Mouse (Mus musculus) neural tube, embryonic 11.5 days (tissue): ENCODE results near the gene Igsf10. TPM values are rescaled to one million over a fixed set of nuclear protein-coding genes. Genes with fewer than 3 reads are reported as not detected.
"Not testable (repeated sequence)": the region's sequence is repeated elsewhere in the genome, so short reads cannot be mapped to it uniquely, and the experiment has no call there.

Source experiments
- ATAC-seq: fragments of 200-750 bp; cut with Nextera tagmentation; 2 replicates; pipeline ENCODE4 v1.8.0; 2017; ENCODE audit warnings: moderate number of reproducible peaks, mild to moderate bottlenecking, moderate TSS enrichment, moderate library complexity; ENCODE audit not compliant: insufficient read depth, low FRiP score, low TSS enrichment
- DNase-seq: peaks from one replicate; pipeline ENCODE4 v3.0.0-alpha.2; 2015; ENCODE audit warnings: low spot score
- H3K27ac ChIP-seq: fragments of 300-500 bp; sonication (generic); 2 replicates; pipeline ENCODE4 v1.5.1; 2014; ENCODE audit warnings: low read depth, mild to moderate bottlenecking, low read length
- H3K27me3 ChIP-seq: fragments of 300-500 bp; sonication (generic); 2 replicates; pipeline ENCODE4 v1.6.1; 2014; ENCODE audit warnings: mild to moderate bottlenecking, low read length, mixed read lengths; ENCODE audit not compliant: control insufficient read depth, insufficient read depth
- H3K36me3 ChIP-seq: fragments of 300-500 bp; sonication (generic); 2 replicates; pipeline ENCODE4 v1.6.1; 2014; ENCODE audit warnings: mild to moderate bottlenecking, low read length, moderate library complexity, mixed read lengths; ENCODE audit not compliant: control insufficient read depth, insufficient read depth
- H3K4me1 ChIP-seq: fragments of 300-500 bp; sonication (generic); 2 replicates; pipeline ENCODE4 v1.6.1; 2014; ENCODE audit warnings: low read length, mixed read lengths; ENCODE audit not compliant: control insufficient read depth, insufficient read depth
- H3K4me2 ChIP-seq: fragments of 300-500 bp; sonication (generic); 2 replicates; pipeline ENCODE4 v1.6.1; 2014; ENCODE audit warnings: low read depth, mild to moderate bottlenecking, moderate library complexity
- H3K4me3 ChIP-seq: fragments of 300-500 bp; sonication (generic); 2 replicates; pipeline ENCODE4 v1.5.1; 2014; ENCODE audit warnings: low read depth, low read length
- H3K9ac ChIP-seq: fragments of 300-500 bp; sonication (generic); 2 replicates; pipeline ENCODE4 v1.6.1; 2014; ENCODE audit warnings: mild to moderate bottlenecking, low read length
- H3K9me3 ChIP-seq: fragments of 300-500 bp; sonication (generic); 2 replicates; pipeline ENCODE4 v1.6.1; 2016; ENCODE audit warnings: low read length; ENCODE audit not compliant: control insufficient read depth
- WGBS: fragments of 180-500 bp; shearing (Covaris S2); extraction: QIAGEN DNeasy Blood & Tissue Kit; methylation state at CpG from one replicate; pipeline ENCODE4 v1.1.7; 2014; 5-methylcytosine and 5-hydroxymethylcytosine counted together
- polyA plus RNA-seq: library from polyadenylated mRNA; unstranded; fragments of >200 nt; fragmentation: Nextera tagmentation; extraction: Ambion mirVana; gene quantifications from 2 replicates; pipeline ENCODE4 v1.2.1, GENCODE M21; 2014

The Igsf10 gene
- 3.9 and 4.0 TPM in 2 replicates for polyA plus RNA-seq

- DNase-seq (peak; percentile 86), ATAC-seq (peak; percentile 98)
Observed at GRCm38 (mm10) chr3:59344065-59344905, at the start of gene Igsf10. Gene Igsf10, minus strand, starts transcription at chr3:59344394.

GRCm38 (mm10) chr3:59385553-59385952 is 41.4 kb upstream of the Igsf10 start:
- DNase-seq: no peak
- WGBS: 81% methylated on average over 1 of the region's 1 CpGs

More at GRCm38 (mm10) chr3:59344065-59344905, at the start of gene Igsf10:
- Histone ChIP-seq H3K9ac (peak within 1 kb of the TSS; percentile 57), H3K4me3 (peak within 1 kb of the TSS; percentile 67), H3K36me3 (no peaks in the 10 kb centered on the region), H3K9me3 (no peaks in the 10 kb centered on the region), H3K27ac (no peak within 1 kb of the TSS), H3K4me1 (no peaks in the 10 kb centered on the region), H3K4me2 (peak within 1 kb of the TSS; percentile 63), H3K27me3 (no peaks in the 10 kb centered on the region)
- WGBS: 4% methylated on average over 22 of the region's 23 CpGs

GRCm38 (mm10) chr3:59385000-59385399 is 40.8 kb upstream of the Igsf10 start:
- WGBS: 77% methylated on average over 3 of the region's 3 CpGs
- Histone ChIP-seq H3K9ac (no peak overlapping the region), H3K4me1 (no peaks in the 10 kb centered on the region), H3K36me3 (no peaks in the 10 kb centered on the region), H3K27ac (no peak overlapping the region), H3K4me3 (no peak overlapping the region), H3K4me2 (no peak overlapping the region), H3K9me3 (no peaks in the 10 kb centered on the region), H3K27me3 (no peaks in the 10 kb centered on the region)
- ATAC-seq (no peak), DNase-seq (no peak)

More at GRCm38 (mm10) chr3:59385553-59385952, 41.4 kb upstream of the Igsf10 start:
- no peak for ATAC-seq
- H3K27ac ChIP-seq: no peak overlapping the region
- H3K9me3 ChIP-seq: no peaks in the 10 kb centered on the region
- H3K9ac ChIP-seq: no peak overlapping the region
- H3K27me3 ChIP-seq: no peaks in the 10 kb centered on the region
- no peaks in the 10 kb centered on the region for H3K4me1 ChIP-seq
- H3K36me3 ChIP-seq: no peaks in the 10 kb centered on the region
- no peak overlapping the region for H3K4me2 ChIP-seq
- no peak overlapping the region for H3K4me3 ChIP-seq

- Histone ChIP-seq H3K9ac (no peak overlapping the region), H3K4me2 (no peak overlapping the region), H3K27ac (no peak overlapping the region), H3K4me1 (no peaks in the 10 kb centered on the region), H3K4me3 (no peak overlapping the region), H3K9me3 (no peaks in the 10 kb centered on the region), H3K27me3 (no peaks in the 10 kb centered on the region), H3K36me3 (no peaks in the 10 kb centered on the region)
- ATAC-seq: no peak
- 67% methylated on average over 2 of the region's 2 CpGs for WGBS
- DNase-seq: no peak
Observed at GRCm38 (mm10) chr3:59384321-59384720, 40.1 kb upstream of the Igsf10 start.

- ATAC-seq, H3K9ac ChIP-seq, H3K36me3 ChIP-seq, H3K27ac ChIP-seq, H3K4me1 ChIP-seq, H3K4me2 ChIP-seq, H3K9me3 ChIP-seq, H3K4me3 ChIP-seq, H3K27me3 ChIP-seq, DNase-seq: not testable (repeated sequence)
- WGBS: 87% methylated on average over 1 of the region's 1 CpGs
Observed at GRCm38 (mm10) chr3:59378791-59379190, 34.6 kb upstream of the Igsf10 start.

GRCm38 (mm10) chr3:59361895-59362294 is 17.7 kb upstream of the Igsf10 start:
- no peak for DNase-seq
- H3K36me3 ChIP-seq: no peaks in the 10 kb centered on the region
- H3K4me1 ChIP-seq: no peaks in the 10 kb centered on the region
- no peak for ATAC-seq
- H3K27me3 ChIP-seq: no peaks in the 10 kb centered on the region
- H3K4me3 ChIP-seq: no peak overlapping the region
- no peak overlapping the region for H3K27ac ChIP-seq
- H3K4me2 ChIP-seq: no peak overlapping the region
- H3K9me3 ChIP-seq: no peaks in the 10 kb centered on the region
- 88% methylated on average over 1 of the region's 1 CpGs for WGBS
- H3K9ac ChIP-seq: no peak overlapping the region

GRCm38 (mm10) chr3:59360102-59360501 is 15.9 kb upstream of the Igsf10 start:
- Histone ChIP-seq H3K9me3 (no peaks in the 10 kb centered on the region), H3K4me1 (no peaks in the 10 kb centered on the region), H3K27ac (no peak overlapping the region), H3K4me3 (no peak overlapping the region), H3K4me2 (no peak overlapping the region), H3K36me3 (no peaks in the 10 kb centered on the region), H3K9ac (no peak overlapping the region), H3K27me3 (no peaks in the 10 kb centered on the region)
- DNase-seq: no peak
- no peak for ATAC-seq

GRCm38 (mm10) chr3:59354156-59354555 is 10.0 kb upstream of the Igsf10 start:
- Histone ChIP-seq H3K27me3 (no peaks in the 10 kb centered on the region), H3K9me3 (no peaks in the 10 kb centered on the region), H3K4me3 (no peak overlapping the region), H3K9ac (no peak overlapping the region), H3K4me2 (no peak overlapping the region), H3K4me1 (no peaks in the 10 kb centered on the region), H3K27ac (no peak overlapping the region), H3K36me3 (no peaks in the 10 kb centered on the region)
- no peak for DNase-seq
- no peak for ATAC-seq
- 90% methylated on average over 3 of the region's 3 CpGs for WGBS

GRCm38 (mm10) chr3:59351768-59352167 is 7.6 kb upstream of the Igsf10 start:
- H3K4me3 ChIP-seq: no peak overlapping the region
- DNase-seq: no peak
- H3K4me2 ChIP-seq: no peak overlapping the region
- no peaks in the 10 kb centered on the region for H3K4me1 ChIP-seq
- H3K9me3 ChIP-seq: no peaks in the 10 kb centered on the region
- no peak for ATAC-seq
- no peaks in the 10 kb centered on the region for H3K36me3 ChIP-seq
- no peak overlapping the region for H3K9ac ChIP-seq
- no peaks in the 10 kb centered on the region for H3K27me3 ChIP-seq
- H3K27ac ChIP-seq: no peak overlapping the region
